8 mouse cellular contexts compared by ENCODE assay signal in genomic region chr15:96288836-96289390, GRCm38 (mm10). TPM values are rescaled to one million over a fixed set of nuclear protein-coding genes. Genes with fewer than 3 reads are reported as not detected.
DNase-seq lines count a peak whose midpoint lies in the region; ATAC-seq and TF ChIP-seq lines count a peak whose summit lies in the region.

No protein-coding gene starts in this region.

- H3K27ac ChIP-seq in kidney, embryonic 16.5 days (ENCODE audit: low read length): peak overlapping the region; percentile 100
- H3K27ac ChIP-seq in bone marrow, adult 2 months (ENCODE audit: control insufficient read depth, insufficient read depth, low read depth, low read length, poor library complexity): peak overlapping the region; percentile 100
- peak overlapping the region; percentile 100 for H3K27ac ChIP-seq in hindbrain, embryonic 14.5 days

- peaks cover 13% of the 10 kb centered on the region; the same call in 1 of the 2 replicates for H3K4me1 ChIP-seq in kidney, embryonic 16.5 days (ENCODE audit: insufficient read depth, low read length)
- H3K4me1 ChIP-seq in bone marrow, adult 2 months (ENCODE audit: control insufficient read depth, insufficient read depth, low read length): no peaks in the 10 kb centered on the region; the same call in 1 of the 2 replicates
- peaks cover 16% of the 10 kb centered on the region for H3K4me1 ChIP-seq in hindbrain, embryonic 14.5 days (replicated peaks; ENCODE audit: control insufficient read depth, insufficient read depth, low read length)

- H3K4me2 ChIP-seq in kidney, embryonic 16.5 days (replicated peaks; ENCODE audit: low read depth, low read length): peak overlapping the region; percentile 70
- peak overlapping the region; percentile 94 for H3K4me2 ChIP-seq in hindbrain, embryonic 14.5 days (replicated peaks)
- peak overlapping the region; percentile 95 for H3K4me2 ChIP-seq in myocyte (ENCODE audit: low read depth)

- H3K27me3 ChIP-seq in kidney, embryonic 16.5 days (ENCODE audit: insufficient read depth, low read length): no peaks in the 10 kb centered on the region
- no peaks in the 10 kb centered on the region for H3K27me3 ChIP-seq in hindbrain, embryonic 14.5 days (ENCODE audit: control insufficient read depth, insufficient read depth, low read length)
- no peaks in the 10 kb centered on the region for H3K27me3 ChIP-seq in myocyte (ENCODE audit: control insufficient read depth, insufficient read depth, insufficient read length)

- TF ChIP-seq CTCF in bone marrow, adult 2 months (IDR thresholded peaks at IDR 0.05; ENCODE audit: control insufficient read depth, insufficient read depth, low read length): no peak

- peak overlapping the region; percentile 87 for H3ac ChIP-seq in myocyte (ENCODE audit: control insufficient read depth, insufficient read length)

- H3K79me2 ChIP-seq in myocyte (ENCODE audit: control insufficient read depth, insufficient read depth): peaks cover 66% of the 10 kb centered on the region

- H3K9me3 ChIP-seq in kidney, embryonic 16.5 days (ENCODE audit: low read length): no peaks in the 10 kb centered on the region
- no peaks in the 10 kb centered on the region for H3K9me3 ChIP-seq in hindbrain, embryonic 14.5 days (ENCODE audit: control insufficient read depth, low read length)

- no peak for DNase-seq in kidney, postnatal 36 days
- no peak for DNase-seq in hindbrain, embryonic 14.5 days (ENCODE audit: low spot score)
- no peak for DNase-seq in gastrocnemius, postnatal 10 days
- DNase-seq in urinary bladder, postnatal 10 days (ENCODE audit: low spot score): no peak
- DNase-seq in layer of hippocampus, postnatal 14 days (ENCODE audit: low spot score in 2 of 2): no peak

- H3K9ac ChIP-seq in kidney, embryonic 16.5 days (replicated peaks; ENCODE audit: low read length): peak overlapping the region; percentile 100
- peak overlapping the region; percentile 100 for H3K9ac ChIP-seq in hindbrain, embryonic 14.5 days

- peak overlapping the region; percentile 95 for H3K4me3 ChIP-seq in kidney, embryonic 16.5 days (ENCODE audit: low read length)
- peak overlapping the region; percentile 74 for H3K4me3 ChIP-seq in bone marrow, adult 2 months (replicated peaks; ENCODE audit: control insufficient read depth, low read depth, low read length)
- peak overlapping the region; percentile 96 for H3K4me3 ChIP-seq in hindbrain, embryonic 14.5 days (replicated peaks; ENCODE audit: low read length)
- H3K4me3 ChIP-seq in myocyte: peak overlapping the region; percentile 73

- H3K36me3 ChIP-seq in kidney, embryonic 16.5 days (ENCODE audit: insufficient read depth, low read length): no peaks in the 10 kb centered on the region
- H3K36me3 ChIP-seq in hindbrain, embryonic 14.5 days (replicated peaks; ENCODE audit: control insufficient read depth, insufficient read depth): peaks cover 7% of the 10 kb centered on the region; the same call in 1 of the 2 replicates
- H3K36me3 ChIP-seq in myocyte (ENCODE audit: control insufficient read depth, insufficient read depth): no peaks in the 10 kb centered on the region

- TF ChIP-seq POLR2A in bone marrow, adult 2 months (IDR thresholded peaks at IDR 0.05; ENCODE audit: borderline replicate concordance, control insufficient read depth, low read depth, low read length): no peak
- TF ChIP-seq POLR2A in myocyte (IDR thresholded peaks at IDR 0.05; ENCODE audit: insufficient read length, low read depth): no peak

- WGBS in kidney, embryonic 16.5 days: 2% methylated on average over 9 of the region's 9 CpGs
- WGBS in bone marrow, adult 2 months: 13% methylated on average over 9 of the region's 9 CpGs
- WGBS in hindbrain, embryonic 14.5 days: 4% methylated on average over 9 of the region's 9 CpGs

- no peak for ATAC-seq in kidney, embryonic 16.5 days (ENCODE audit: low FRiP score, low TSS enrichment)
- ATAC-seq in hindbrain, embryonic 14.5 days (ENCODE audit: low FRiP score): no peak

TF ChIP-seq in myocyte, 11 proteins besides CTCF, POLR2A, EP300 and RAD21:
- no peak for TF ChIP-seq REST (IDR thresholded peaks at IDR 0.05; ENCODE audit: insufficient read depth, insufficient read length)
- no peak for TF ChIP-seq TCF12 (IDR thresholded peaks at IDR 0.05; ENCODE audit: insufficient read depth, poor library complexity, severe bottlenecking)
- TF ChIP-seq TCF3 (IDR thresholded peaks at IDR 0.05; ENCODE audit: insufficient read length, low read depth): no peak
- no peak for TF ChIP-seq POLR2AphosphoS2 (IDR thresholded peaks at IDR 0.05; ENCODE audit: insufficient read length, low read depth)
- no peak for TF ChIP-seq CEBPB (IDR thresholded peaks at IDR 0.05; ENCODE audit: insufficient read depth, poor library complexity, severe bottlenecking)
- no peak for TF ChIP-seq E2F4 (IDR thresholded peaks at IDR 0.05; ENCODE audit: insufficient read depth)
- no peak for TF ChIP-seq SRF (IDR thresholded peaks at IDR 0.05; ENCODE audit: control insufficient read depth, insufficient read length, low read depth)
- no peak for TF ChIP-seq MAX (IDR thresholded peaks at IDR 0.05; ENCODE audit: low read depth)
- no peak for TF ChIP-seq MYOD1 (IDR thresholded peaks at IDR 0.05; ENCODE audit: control insufficient read depth in 1 of 3, insufficient read length in 2 of 3, low read depth in 2 of 3)
- TF ChIP-seq MYOG (IDR thresholded peaks at IDR 0.05; ENCODE audit: control insufficient read depth in 1 of 3, insufficient read depth in 1 of 3, insufficient read length in 2 of 3, low read depth in 2 of 3): no peak
- TF ChIP-seq USF1 (IDR thresholded peaks at IDR 0.05; ENCODE audit: low read depth): no peak

RNA-seq across cellular contexts. Expression of gene Arid2, which starts 1.6 kb away (rescaled TPM):
- polyA plus RNA-seq in kidney, embryonic 16.5 days (2015; fragmentation: Nextera tagmentation; extraction: Ambion mirVana): 24.0 and 25.9 TPM in 2 replicates
- 22.8 and 27.4 TPM in 2 replicates for polyA plus RNA-seq in bone marrow, adult 2 months (2011; ENCODE audit: insufficient read depth, insufficient read length, low replicate concordance, missing spikeins)
- 23.2 and 23.7 TPM in 2 replicates for polyA plus RNA-seq in hindbrain, embryonic 14.5 days (2014; fragmentation: Nextera tagmentation; extraction: Ambion mirVana)
- polyA plus RNA-seq in myocyte (2012; fragmentation: generic; extraction: Trizol): 9.3 TPM
- 10 to 100 TPM; 26.6 to 30.9 TPM for total RNA-seq in gastrocnemius, postnatal 10 days (2021)
- 10 to 100 TPM; 37.5 to 39.8 TPM for total RNA-seq in layer of hippocampus, postnatal 14 days (2021)
